Mouse (Mus musculus) kidney, postnatal 25 days (tissue): ENCODE measurements around the gene Ripor2.
"Not testable (repeated sequence)": the region's sequence is repeated elsewhere in the genome, so short reads cannot be mapped to it uniquely, and the experiment has no call there.

Experiments used
- DNase-seq, 2 experiments: peaks; one replicate each; pipeline ENCODE4 v3.0.0; 2021; ENCODE audit warnings: mixed read lengths in 2 of 2

The Ripor2 gene

GRCm38 (mm10) chr13:24715601-24716000, 133.6 kb downstream of the Ripor2 start:
- DNase-seq: no peak

- no peak for DNase-seq
Measured at GRCm38 (mm10) chr13:24716441-24716840, 134.5 kb downstream of the Ripor2 start.

- DNase-seq: no peak
Measured at GRCm38 (mm10) chr13:24717677-24718076, 135.7 kb downstream of the Ripor2 start.

GRCm38 (mm10) chr13:24721502-24721901, 139.5 kb downstream of the Ripor2 start:
- peak; percentile 8 to 48 for DNase-seq

GRCm38 (mm10) chr13:24723699-24724394, 141.9 kb downstream of the Ripor2 start:
- peak; percentile 18 to 54 for DNase-seq

GRCm38 (mm10) chr13:24724395-24724759, 142.4 kb downstream of the Ripor2 start:
- no peak for DNase-seq

GRCm38 (mm10) chr13:24729128-24729527, 147.1 kb downstream of the Ripor2 start:
- no peak for DNase-seq

- DNase-seq: no peak
Measured at GRCm38 (mm10) chr13:24734502-24734901, 152.5 kb downstream of the Ripor2 start.

GRCm38 (mm10) chr13:24735608-24736131, 153.7 kb downstream of the Ripor2 start:
- DNase-seq: no peak

GRCm38 (mm10) chr13:24741028-24741427, 159.0 kb downstream of the Ripor2 start, which contains the start of gene Armh2:
Gene Armh2 (plus strand): TSS chr13:24741232.
- no peak for DNase-seq

- no peak for DNase-seq
Measured at GRCm38 (mm10) chr13:24747823-24748222, 165.8 kb downstream of the Ripor2 start.

GRCm38 (mm10) chr13:24750807-24751206, 168.8 kb downstream of the Ripor2 start:
- DNase-seq: no peak

GRCm38 (mm10) chr13:24751396-24751795, 169.4 kb downstream of the Ripor2 start:
- no peak for DNase-seq

- no peak for DNase-seq
Measured at GRCm38 (mm10) chr13:24756756-24757155, 174.8 kb downstream of the Ripor2 start.

- no peak for DNase-seq
Measured at GRCm38 (mm10) chr13:24757820-24758564, 176.0 kb downstream of the Ripor2 start.

- DNase-seq: no peak
Measured at GRCm38 (mm10) chr13:24759451-24759850, 177.5 kb downstream of the Ripor2 start.

- no peak for DNase-seq
Measured at GRCm38 (mm10) chr13:24760351-24760870, 178.4 kb downstream of the Ripor2 start.

- no peak for DNase-seq
Measured at GRCm38 (mm10) chr13:24761083-24761402, 179.1 kb downstream of the Ripor2 start.

GRCm38 (mm10) chr13:24761403-24762227, 179.6 kb downstream of the Ripor2 start, which contains the start of gene Gmnn:
Gene Gmnn (minus strand): TSS chr13:24761923.
- peak; percentile 88 to 94 for DNase-seq

- DNase-seq: no peak
Measured at GRCm38 (mm10) chr13:24762254-24762653, 180.3 kb downstream of the Ripor2 start.

- DNase-seq: not testable (repeated sequence)
Measured at GRCm38 (mm10) chr13:24767809-24768208, 185.8 kb downstream of the Ripor2 start.

GRCm38 (mm10) chr13:24771482-24771881, 189.5 kb downstream of the Ripor2 start:
- not testable (repeated sequence) for DNase-seq
